Mouse (Mus musculus) lung, postnatal 0 days (tissue): ENCODE results near the gene Psmb3. TPM values are rescaled to one million over a fixed set of nuclear protein-coding genes. Genes with fewer than 3 reads are reported as not detected.
A peak's percentile ranks its signal among the peaks of the same experiment; 100 is the strongest.

ENCODE experiments used
- ATAC-seq: fragments of 200-750 bp; cut with Nextera tagmentation; 2 replicates; pipeline ENCODE4 v1.8.0; 2017; ENCODE audit warnings: moderate library complexity
- DNase-seq: peaks from one replicate; pipeline ENCODE4 v3.0.0-alpha.2; 2016; ENCODE audit warnings: low spot score
- H3K27ac ChIP-seq: fragments of 300-500 bp; sonication (generic); 2 replicates; pipeline ENCODE4 v1.5.1; 2014; ENCODE audit warnings: antibody characterized with exemption, mild to moderate bottlenecking, low read length, mixed read lengths
- H3K27me3 ChIP-seq: fragments of 300-500 bp; sonication (generic); replicated peaks from 2 replicates; pipeline ENCODE4 v1.6.1; 2014; ENCODE audit warnings: low read length, mixed read lengths; ENCODE audit not compliant: insufficient read depth
- H3K36me3 ChIP-seq: fragments of 300-500 bp; sonication (generic); 2 replicates; pipeline ENCODE4 v1.6.1; 2014; ENCODE audit warnings: low read length, mixed read lengths; ENCODE audit not compliant: insufficient read depth
- H3K4me1 ChIP-seq: fragments of 300-500 bp; sonication (generic); 2 replicates; pipeline ENCODE4 v1.6.1; 2014; ENCODE audit warnings: antibody characterized with exemption, low read depth, low read length, mixed read lengths; ENCODE audit not compliant: insufficient read depth
- H3K4me2 ChIP-seq: fragments of 300-500 bp; sonication (generic); replicated peaks from 2 replicates; pipeline ENCODE4 v1.6.1; 2014; ENCODE audit warnings: low read depth, mild to moderate bottlenecking, low read length, moderate library complexity, mixed read lengths
- H3K4me3 ChIP-seq: fragments of 300-500 bp; sonication (generic); 2 replicates; pipeline ENCODE4 v1.5.1; 2014; ENCODE audit warnings: low read depth, low read length
- H3K9ac ChIP-seq: fragments of 300-500 bp; sonication (generic); replicated peaks from 2 replicates; pipeline ENCODE4 v1.6.1; 2014; ENCODE audit warnings: low read depth, mild to moderate bottlenecking
- H3K9me3 ChIP-seq: fragments of 300-500 bp; sonication (generic); 2 replicates; pipeline ENCODE4 v1.6.1; 2016; ENCODE audit warnings: low read length, mixed read lengths
- CTCF ChIP-seq: IDR thresholded peaks from 2 replicates; pipeline ENCODE4 v1.5.1; 2016; ENCODE audit warnings: antibody characterized with exemption, mild to moderate bottlenecking
- EP300 ChIP-seq: IDR thresholded peaks from 2 replicates; pipeline ENCODE4 v1.6.1; 2016; ENCODE audit warnings: antibody characterized with exemption, mild to moderate bottlenecking, control low read depth
- WGBS: fragments of 180-500 bp; shearing (Covaris S2); extraction: QIAGEN DNeasy Blood & Tissue Kit; methylation state at CpG from one replicate; pipeline ENCODE4 v1.1.7; 2014; 5-methylcytosine and 5-hydroxymethylcytosine counted together
- polyA plus RNA-seq: library from polyadenylated mRNA; unstranded; fragments of >200 nt; fragmentation: Nextera tagmentation; extraction: Ambion mirVana; gene quantifications from 2 replicates; pipeline ENCODE4 v1.2.1, GENCODE M21; 2015

Gene Psmb3
- polyA plus RNA-seq, 1 experiment from 2014 or later, result 419 TPM

GRCm38 (mm10) chr11:97680430-97680829, 22.8 kb upstream of the Psmb3 start:
- Histone ChIP-seq H3K27me3 (no peaks in the 10 kb centered on the region), H3K9me3 (no peaks in the 10 kb centered on the region), H3K4me3 (no peak overlapping the region), H3K9ac (no peak overlapping the region), H3K36me3 (peaks cover 4% of the 10 kb centered on the region; the same call in 1 of the 2 replicates), H3K27ac (0 out of 2 replicates have a peak overlapping the region, but pooled peaks have one; percentile 7), H3K4me1 (0 out of 2 replicates have a peak, but pooled peaks cover 11% of the 10 kb centered on the region), H3K4me2 (0 out of 2 replicates have a peak overlapping the region, but pooled peaks have one; percentile 6)
- ATAC-seq, result peak; percentile 39; the same call in 1 of the 2 replicates
- WGBS, result 51% methylated on average over 12 of the region's 12 CpGs
- DNase-seq, result peak; percentile 73
- no peak for TF ChIP-seq EP300
- no peak for TF ChIP-seq CTCF

GRCm38 (mm10) chr11:97682504-97683055, 20.6 kb upstream of the Psmb3 start:
- peak overlapping the region; percentile 59 for H3K27ac ChIP-seq

GRCm38 (mm10) chr11:97684063-97684680, 19.0 kb upstream of the Psmb3 start:
- H3K4me2 ChIP-seq, result no peak overlapping the region
- 64% methylated on average over 6 of the region's 6 CpGs for WGBS
- H3K36me3 ChIP-seq, result peaks cover 4% of the 10 kb centered on the region; the same call in 1 of the 2 replicates
- TF ChIP-seq EP300, result no peak
- no peak for TF ChIP-seq CTCF
- H3K4me1 ChIP-seq, result peaks cover 15% of the 10 kb centered on the region; the same call in 1 of the 2 replicates
- H3K9ac ChIP-seq, result no peak overlapping the region
- no peaks in the 10 kb centered on the region for H3K9me3 ChIP-seq
- 0 out of 2 replicates have a peak overlapping the region, but pooled peaks have one; percentile 27 for H3K27ac ChIP-seq
- DNase-seq (no peak), ATAC-seq (no peak)
- H3K4me3 ChIP-seq, result no peak overlapping the region
- H3K27me3 ChIP-seq, result no peaks in the 10 kb centered on the region

More at GRCm38 (mm10) chr11:97682504-97683055, 20.6 kb upstream of the Psmb3 start:
- H3K4me3 ChIP-seq, result no peak overlapping the region
- H3K9ac ChIP-seq, result no peak overlapping the region
- H3K27me3 ChIP-seq, result no peaks in the 10 kb centered on the region
- 48% methylated on average over 6 of the region's 6 CpGs for WGBS
- ATAC-seq (peak; percentile 37), DNase-seq (peak; percentile 85)
- no peaks in the 10 kb centered on the region for H3K9me3 ChIP-seq
- TF ChIP-seq EP300 (no peak; the same call in none of the 2 replicates), CTCF (no peak)
- H3K36me3 ChIP-seq, result peaks cover 4% of the 10 kb centered on the region; the same call in 1 of the 2 replicates
- peak overlapping the region; percentile 5; the same call in 1 of the 2 replicates for H3K4me2 ChIP-seq
- H3K4me1 ChIP-seq, result peaks cover 15% of the 10 kb centered on the region; the same call in 1 of the 2 replicates

GRCm38 (mm10) chr11:97684766-97685165, 18.4 kb upstream of the Psmb3 start:
- 37% methylated on average over 7 of the region's 7 CpGs for WGBS
- Histone ChIP-seq H3K9ac (no peak overlapping the region), H3K4me3 (no peak overlapping the region), H3K36me3 (no peaks in the 10 kb centered on the region; the same call in 1 of the 2 replicates), H3K4me2 (no peak overlapping the region), H3K9me3 (no peaks in the 10 kb centered on the region), H3K4me1 (peaks cover 15% of the 10 kb centered on the region; the same call in 1 of the 2 replicates), H3K27me3 (no peaks in the 10 kb centered on the region), H3K27ac (peak overlapping the region; percentile 27; the same call in 1 of the 2 replicates)
- no peak for TF ChIP-seq EP300
- TF ChIP-seq CTCF, result no peak
- ATAC-seq (no peak), DNase-seq (no peak)

- no peaks in the 10 kb centered on the region for H3K9me3 ChIP-seq
- no peaks in the 10 kb centered on the region for H3K27me3 ChIP-seq
- no peak within 1 kb of the TSS for H3K9ac ChIP-seq
- H3K36me3 ChIP-seq, result peaks cover 8% of the 10 kb centered on the region
- peak within 1 kb of the TSS; percentile 52 for H3K4me2 ChIP-seq
- peak; percentile 96 for DNase-seq
- peak; percentile 95 for ATAC-seq
- peaks cover 15% of the 10 kb centered on the region; the same call in 1 of the 2 replicates for H3K4me1 ChIP-seq
- H3K27ac ChIP-seq, result peak within 1 kb of the TSS; percentile 32
- TF ChIP-seq CTCF (no peak), EP300 (no peak)
- WGBS, result under 1% methylated on average over 39 of the region's 43 CpGs
- peak within 1 kb of the TSS; percentile 12 for H3K4me3 ChIP-seq
Measured at GRCm38 (mm10) chr11:97685613-97686321, 17.4 kb upstream of the Psmb3 start, which contains the start of gene Cisd3. Gene Cisd3, plus strand, starts transcription at chr11:97685826.
